Mouse (Mus musculus) limb, embryonic 11.5 days (tissue): ENCODE measurements at regions not wholly inside any gene's neighbourhood (a gene's known extent, or its start where the extent isn't known, plus 50 kb on each side); places are given as distances from the start of the nearest gene placed in this dataset.

ENCODE experiments used
- ATAC-seq: fragments of 200-750 bp; cut with Nextera tagmentation; 2 replicates; pipeline ENCODE4 v1.8.0; 2017; ENCODE audit warnings: low read depth; ENCODE audit not compliant: insufficient number of reproducible peaks, low FRiP score, low TSS enrichment
- DNase-seq: peaks from one replicate; pipeline ENCODE4 v3.0.0-alpha.2; 2015; ENCODE audit warnings: low spot score
- H3K27ac ChIP-seq: fragments of 300-500 bp; sonication (generic); replicated peaks from 2 replicates; pipeline ENCODE4 v1.5.1; 2014; ENCODE audit warnings: low read depth, mild to moderate bottlenecking, low read length
- H3K27me3 ChIP-seq: fragments of 300-500 bp; sonication (generic); 2 replicates; pipeline ENCODE4 v1.6.1; 2014; ENCODE audit warnings: mild to moderate bottlenecking, low read length, mixed read lengths; ENCODE audit not compliant: control insufficient read depth, insufficient read depth
- H3K36me3 ChIP-seq: fragments of 300-500 bp; sonication (generic); 2 replicates; pipeline ENCODE4 v1.6.1; 2014; ENCODE audit warnings: mild to moderate bottlenecking, low read length, moderate library complexity, mixed read lengths; ENCODE audit not compliant: control insufficient read depth, insufficient read depth
- H3K4me1 ChIP-seq: fragments of 300-500 bp; sonication (generic); 2 replicates; pipeline ENCODE4 v1.6.1; 2014; ENCODE audit warnings: low read length, mixed read lengths; ENCODE audit not compliant: control insufficient read depth, insufficient read depth
- H3K4me2 ChIP-seq: fragments of 300-500 bp; sonication (generic); 2 replicates; pipeline ENCODE4 v1.6.1; 2014; ENCODE audit warnings: low read depth, mild to moderate bottlenecking, moderate library complexity; ENCODE audit not compliant: severe bottlenecking
- H3K4me3 ChIP-seq: fragments of 300-500 bp; sonication (generic); 2 replicates; pipeline ENCODE4 v1.5.1; 2014; ENCODE audit warnings: low read depth, low read length
- H3K9ac ChIP-seq: fragments of 300-500 bp; sonication (generic); 2 replicates; pipeline ENCODE4 v1.6.1; 2014; ENCODE audit warnings: mild to moderate bottlenecking, low read length
- H3K9me3 ChIP-seq: fragments of 300-500 bp; sonication (generic); 2 replicates; pipeline ENCODE4 v1.6.1; 2016; ENCODE audit warnings: low read length; ENCODE audit not compliant: control insufficient read depth
- WGBS: fragments of 180-500 bp; shearing (Covaris S2); extraction: QIAGEN DNeasy Blood & Tissue Kit; methylation state at CpG from one replicate; pipeline ENCODE4 v1.1.7; 2014; 5-methylcytosine and 5-hydroxymethylcytosine counted together

GRCm38 (mm10) chr10:97339866-97340706 is 139.3 kb upstream of the Dcn start:
- Histone ChIP-seq H3K9me3 (no peaks in the 10 kb centered on the region), H3K4me2 (no peak overlapping the region), H3K36me3 (no peaks in the 10 kb centered on the region), H3K4me1 (no peaks in the 10 kb centered on the region), H3K4me3 (no peak overlapping the region), H3K9ac (no peak overlapping the region), H3K27me3 (no peaks in the 10 kb centered on the region), H3K27ac (no peak overlapping the region)
- WGBS: 52% methylated on average over 11 of the region's 11 CpGs
- no peak for DNase-seq
- ATAC-seq: no peak

GRCm38 (mm10) chr10:97345347-97345746 is 134.1 kb upstream of the Dcn start:
- DNase-seq (peak; percentile 86), ATAC-seq (no peak)
- H3K27ac ChIP-seq: no peak overlapping the region
- H3K27me3 ChIP-seq: no peaks in the 10 kb centered on the region
- H3K9ac ChIP-seq: no peak overlapping the region
- no peaks in the 10 kb centered on the region for H3K36me3 ChIP-seq
- no peaks in the 10 kb centered on the region for H3K4me1 ChIP-seq
- H3K9me3 ChIP-seq: no peaks in the 10 kb centered on the region
- H3K4me2 ChIP-seq: no peak overlapping the region
- H3K4me3 ChIP-seq: no peak overlapping the region
- WGBS: 34% methylated on average over 6 of the region's 6 CpGs

GRCm38 (mm10) chr10:97346949-97347348 is 132.5 kb upstream of the Dcn start:
- H3K4me3 ChIP-seq: no peak overlapping the region
- no peak overlapping the region for H3K27ac ChIP-seq
- H3K27me3 ChIP-seq: no peaks in the 10 kb centered on the region
- ATAC-seq (no peak), DNase-seq (no peak)
- no peak overlapping the region for H3K4me2 ChIP-seq
- H3K36me3 ChIP-seq: no peaks in the 10 kb centered on the region
- H3K9me3 ChIP-seq: no peaks in the 10 kb centered on the region
- no peak overlapping the region for H3K9ac ChIP-seq
- 86% methylated on average over 2 of the region's 2 CpGs for WGBS
- no peaks in the 10 kb centered on the region for H3K4me1 ChIP-seq

GRCm38 (mm10) chr10:97368625-97369024 is 110.8 kb upstream of the Dcn start:
- H3K36me3 ChIP-seq: no peaks in the 10 kb centered on the region
- no peak overlapping the region for H3K4me3 ChIP-seq
- H3K27me3 ChIP-seq: no peaks in the 10 kb centered on the region
- 73% methylated on average over 3 of the region's 3 CpGs for WGBS
- DNase-seq (no peak), ATAC-seq (no peak)
- no peak overlapping the region for H3K4me2 ChIP-seq
- H3K4me1 ChIP-seq: no peaks in the 10 kb centered on the region
- no peak overlapping the region for H3K9ac ChIP-seq
- H3K27ac ChIP-seq: no peak overlapping the region
- H3K9me3 ChIP-seq: no peaks in the 10 kb centered on the region

- 7% methylated on average over 2 of the region's 2 CpGs for WGBS
- ATAC-seq (no peak), DNase-seq (peak; percentile 81)
Measured at GRCm38 (mm10) chr10:97375824-97376223, 103.6 kb upstream of the Dcn start.

GRCm38 (mm10) chr10:97376376-97376775 is 103.0 kb upstream of the Dcn start:
- WGBS: 76% methylated on average over 4 of the region's 4 CpGs
- no peak overlapping the region for H3K4me3 ChIP-seq
- no peaks in the 10 kb centered on the region for H3K9me3 ChIP-seq
- no peak overlapping the region for H3K9ac ChIP-seq
- H3K36me3 ChIP-seq: no peaks in the 10 kb centered on the region
- H3K4me2 ChIP-seq: no peak overlapping the region
- no peak for ATAC-seq
- H3K4me1 ChIP-seq: no peaks in the 10 kb centered on the region
- no peaks in the 10 kb centered on the region for H3K27me3 ChIP-seq
- DNase-seq: no peak
- no peak overlapping the region for H3K27ac ChIP-seq

More at GRCm38 (mm10) chr10:97375824-97376223, 103.6 kb upstream of the Dcn start:
- H3K4me1 ChIP-seq: no peaks in the 10 kb centered on the region
- H3K4me3 ChIP-seq: no peak overlapping the region
- no peak overlapping the region for H3K9ac ChIP-seq
- no peaks in the 10 kb centered on the region for H3K36me3 ChIP-seq
- no peaks in the 10 kb centered on the region for H3K27me3 ChIP-seq
- no peaks in the 10 kb centered on the region for H3K9me3 ChIP-seq
- no peak overlapping the region for H3K27ac ChIP-seq
- no peak overlapping the region for H3K4me2 ChIP-seq

GRCm38 (mm10) chr10:97381586-97381985 is 97.8 kb upstream of the Dcn start:
- no peak overlapping the region for H3K27ac ChIP-seq
- H3K36me3 ChIP-seq: no peaks in the 10 kb centered on the region
- H3K4me2 ChIP-seq: no peak overlapping the region
- DNase-seq (no peak), ATAC-seq (no peak)
- no peak overlapping the region for H3K4me3 ChIP-seq
- no peak overlapping the region for H3K9ac ChIP-seq
- H3K4me1 ChIP-seq: no peaks in the 10 kb centered on the region
- H3K9me3 ChIP-seq: no peaks in the 10 kb centered on the region
- H3K27me3 ChIP-seq: no peaks in the 10 kb centered on the region

GRCm38 (mm10) chr10:97383881-97384280 is 95.5 kb upstream of the Dcn start:
- Histone ChIP-seq H3K27ac (no peak overlapping the region), H3K36me3 (no peaks in the 10 kb centered on the region), H3K27me3 (no peaks in the 10 kb centered on the region), H3K4me2 (no peak overlapping the region), H3K9me3 (no peaks in the 10 kb centered on the region), H3K9ac (no peak overlapping the region), H3K4me1 (no peaks in the 10 kb centered on the region), H3K4me3 (no peak overlapping the region)
- DNase-seq (no peak), ATAC-seq (no peak)
- WGBS: 91% methylated on average over 1 of the region's 1 CpGs
